ENCODE assay signal across 8 mouse cellular contexts in the genomic region with DNA sequence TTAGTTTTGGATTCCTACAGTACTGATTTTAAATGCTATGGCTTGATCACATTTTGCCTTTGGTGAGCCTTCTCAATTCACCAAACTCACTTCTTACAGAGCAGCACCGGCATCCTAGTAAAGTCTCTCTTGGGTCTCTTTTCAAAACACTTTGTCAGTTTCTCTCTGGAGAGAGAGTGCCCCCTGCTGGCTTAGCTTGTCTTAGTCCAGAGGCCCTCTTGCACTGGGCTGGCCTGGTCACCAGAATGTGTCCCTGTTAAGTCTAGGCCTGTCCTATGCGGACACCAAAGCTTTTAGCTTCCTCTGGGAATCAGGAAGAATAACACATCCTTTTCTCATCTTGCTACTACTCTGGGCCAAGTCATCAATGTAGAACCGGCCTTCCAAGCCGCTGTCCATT.
DNase-seq lines count a peak whose midpoint lies in the region; ATAC-seq and TF ChIP-seq lines count a peak whose summit lies in the region.

No protein-coding gene starts in this region.

- peak; percentile 49; the same call in 1 of the 2 replicates for TF ChIP-seq CTCF in testis, adult 2 months (IDR thresholded peaks at IDR 0.05; ENCODE audit: control insufficient read depth, insufficient read depth, insufficient replicate concordance, low read depth, low read length)

- no peak overlapping the region for H3K9ac ChIP-seq in liver, embryonic 11.5 days (ENCODE audit: low read depth, low read length)
- no peak overlapping the region for H3K9ac ChIP-seq in neural tube, embryonic 12.5 days

- H3K4me1 ChIP-seq in liver, embryonic 11.5 days (replicated peaks; ENCODE audit: control insufficient read depth, insufficient read depth, low read length): no peaks in the 10 kb centered on the region
- H3K4me1 ChIP-seq in neural tube, embryonic 12.5 days: no peaks in the 10 kb centered on the region
- no peaks in the 10 kb centered on the region for H3K4me1 ChIP-seq in testis, adult 2 months (ENCODE audit: control insufficient read depth, insufficient read depth, low read length)

- ATAC-seq in liver, embryonic 11.5 days (replicated peaks; ENCODE audit: low FRiP score): peak; percentile 56
- ATAC-seq in neural tube, embryonic 12.5 days (ENCODE audit: low FRiP score, low read depth): peak; percentile 72

- H3K9me3 ChIP-seq in liver, embryonic 11.5 days (ENCODE audit: control insufficient read depth, low read length): no peaks in the 10 kb centered on the region
- H3K9me3 ChIP-seq in neural tube, embryonic 12.5 days: no peaks in the 10 kb centered on the region

- DNase-seq in A20 (ENCODE audit: low read depth, low spot score): peak; percentile 56
- DNase-seq in adrenal gland, postnatal 14 days: peak; percentile 91
- DNase-seq in embryo, embryonic 9.5 days (ENCODE audit: extremely low spot score): peak; percentile 82
- DNase-seq in heart, adult 8-10 months (ENCODE audit: low spot score): peak; percentile 68
- DNase-seq in kidney, postnatal 10 days: peak; percentile 91
- DNase-seq in liver, embryonic 11.5 days (ENCODE audit: low spot score): peak; percentile 59

- no peaks in the 10 kb centered on the region for H3K27me3 ChIP-seq in liver, embryonic 11.5 days (replicated peaks; ENCODE audit: control insufficient read depth, insufficient read depth, low read length)
- H3K27me3 ChIP-seq in neural tube, embryonic 12.5 days (replicated peaks): no peaks in the 10 kb centered on the region
- H3K27me3 ChIP-seq in testis, adult 2 months (ENCODE audit: control insufficient read depth, insufficient read depth, low read length): no peaks in the 10 kb centered on the region

- TF ChIP-seq POLR2A in testis, adult 2 months (IDR thresholded peaks at IDR 0.05; ENCODE audit: control insufficient read depth, low read depth, low read length): no peak

- H3K27ac ChIP-seq in liver, embryonic 11.5 days (ENCODE audit: low read depth, low read length): no peak overlapping the region
- H3K27ac ChIP-seq in neural tube, embryonic 12.5 days: no peak overlapping the region
- no peak overlapping the region for H3K27ac ChIP-seq in testis, adult 2 months (ENCODE audit: control insufficient read depth, insufficient read depth, low read depth, low read length)

- 62% methylated on average over 4 of the region's 4 CpGs for WGBS in liver, embryonic 11.5 days
- 43% methylated on average over 4 of the region's 4 CpGs for WGBS in neural tube, embryonic 12.5 days

- H3K4me3 ChIP-seq in liver, embryonic 11.5 days (ENCODE audit: low read depth, low read length): no peak overlapping the region
- H3K4me3 ChIP-seq in neural tube, embryonic 12.5 days: no peak overlapping the region
- H3K4me3 ChIP-seq in testis, adult 2 months (ENCODE audit: control insufficient read depth, low read depth, low read length): no peak overlapping the region

- H3K4me2 ChIP-seq in liver, embryonic 11.5 days: no peak overlapping the region
- no peak overlapping the region for H3K4me2 ChIP-seq in neural tube, embryonic 12.5 days (replicated peaks)

- peaks cover 14% of the 10 kb centered on the region; the same call in 1 of the 2 replicates for H3K36me3 ChIP-seq in liver, embryonic 11.5 days (ENCODE audit: control insufficient read depth, insufficient read depth, low read length)
- peaks cover 13% of the 10 kb centered on the region; the same call in 1 of the 2 replicates for H3K36me3 ChIP-seq in neural tube, embryonic 12.5 days
- no peaks in the 10 kb centered on the region for H3K36me3 ChIP-seq in testis, adult 2 months (ENCODE audit: control insufficient read depth, insufficient read depth, low read length)
